Mouse (Mus musculus): ENCODE measurements around the gene Ugt1a5.

DNA sequence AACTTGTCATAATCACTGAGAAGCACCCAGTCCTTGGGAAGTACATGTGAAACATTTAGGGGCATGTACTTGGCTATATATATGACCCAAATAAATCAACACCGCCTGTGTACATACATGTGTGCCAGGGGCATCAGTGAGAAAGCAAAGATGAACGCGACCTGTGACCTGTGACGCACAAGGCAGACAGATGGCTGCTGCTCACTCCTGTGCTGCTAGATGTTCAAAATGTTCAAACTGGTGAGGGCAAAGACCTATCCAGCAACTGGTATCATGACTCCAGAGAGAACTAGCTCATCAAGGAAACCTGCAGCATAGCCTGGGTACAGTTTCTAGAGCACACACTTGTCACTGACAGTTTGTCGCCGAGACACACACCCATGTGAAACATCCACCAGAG, 101.7 kb downstream of the Ugt1a5 start:
- TF ChIP-seq CTCF (IDR thresholded peaks at IDR 0.05; ENCODE audit: extremely low read depth, insufficient read depth, insufficient read length, insufficient replicate concordance), result no peak
- no peak for TF ChIP-seq POLR2A (IDR thresholded peaks at IDR 0.05; ENCODE audit: low read depth, low read length)
